Mouse (Mus musculus) embryonic facial prominence, embryonic 12.5 days (tissue): Measurements from ENCODE around the gene Syf2. TPM values are rescaled to one million over a fixed set of nuclear protein-coding genes. Genes with fewer than 3 reads are reported as not detected.

Experiments
- ATAC-seq: fragments of 200-750 bp; cut with Nextera tagmentation; 2 replicates; pipeline ENCODE4 v1.8.0; 2017; ENCODE audit not compliant: insufficient number of reproducible peaks, insufficient read depth, low FRiP score, low TSS enrichment
- H3K27ac ChIP-seq: fragments of 300-500 bp; sonication (generic); 2 replicates; pipeline ENCODE4 v1.5.1; 2016; ENCODE audit warnings: mild to moderate bottlenecking
- H3K27me3 ChIP-seq: fragments of 300-500 bp; sonication (generic); 2 replicates; pipeline ENCODE4 v1.6.1; 2016; ENCODE audit warnings: mild to moderate bottlenecking, moderate library complexity
- H3K36me3 ChIP-seq: fragments of 300-500 bp; sonication (generic); 2 replicates; pipeline ENCODE4 v1.6.1; 2016; ENCODE audit warnings: mild to moderate bottlenecking
- H3K4me1 ChIP-seq: fragments of 300-500 bp; sonication (generic); 2 replicates; pipeline ENCODE4 v1.6.1; 2016
- H3K4me2 ChIP-seq: fragments of 300-500 bp; sonication (generic); replicated peaks from 2 replicates; pipeline ENCODE4 v1.6.1; 2016; ENCODE audit warnings: mild to moderate bottlenecking, moderate library complexity
- H3K4me3 ChIP-seq: fragments of 300-500 bp; sonication (generic); 2 replicates; pipeline ENCODE4 v1.5.1; 2016; ENCODE audit warnings: mild to moderate bottlenecking
- H3K9ac ChIP-seq: fragments of 300-500 bp; sonication (generic); 2 replicates; pipeline ENCODE4 v1.6.1; 2016; ENCODE audit warnings: mild to moderate bottlenecking, moderate library complexity
- H3K9me3 ChIP-seq: fragments of 300-500 bp; sonication (generic); 2 replicates; pipeline ENCODE4 v1.6.1; 2016; ENCODE audit warnings: mild to moderate bottlenecking, moderate library complexity
- WGBS: fragments of 180-500 bp; shearing (Covaris S2); methylation state at CpG from one replicate; pipeline ENCODE4 v1.1.7; 2016; 5-methylcytosine and 5-hydroxymethylcytosine counted together
- polyA plus RNA-seq: library from polyadenylated mRNA; unstranded; fragments of >200 nt; fragmentation: Nextera tagmentation; extraction: Ambion mirVana; gene quantifications from 2 replicates; pipeline ENCODE4 v1.2.1, GENCODE M21; 2016

Syf2 gene
- polyA plus RNA-seq, 1 experiment from 2014 or later, result 77.2 TPM

DNA sequence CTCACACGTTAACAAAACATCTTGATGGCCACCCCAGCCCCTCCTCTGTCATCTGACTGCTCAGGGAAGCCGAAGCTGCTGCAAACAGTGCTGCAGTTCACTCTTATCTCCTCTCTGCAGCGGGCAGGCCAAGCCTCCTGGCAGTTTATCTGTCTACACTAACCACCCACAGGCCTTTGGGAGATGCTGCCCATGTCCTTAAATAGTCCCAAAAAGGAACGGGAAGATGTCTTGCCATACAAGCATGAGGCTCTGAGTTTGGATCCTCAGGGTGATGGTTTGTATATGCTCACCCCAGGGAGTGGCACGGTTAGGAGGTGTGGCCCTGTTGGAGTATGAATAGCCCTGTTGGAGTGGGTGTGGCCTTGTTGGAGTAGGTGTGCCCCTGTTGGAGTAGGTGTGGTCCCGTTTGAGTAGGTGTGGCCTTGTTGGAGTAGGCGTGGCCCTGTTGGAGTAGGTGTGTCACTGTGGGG is 51.3 kb downstream of the Syf2 start:
- Histone ChIP-seq H3K4me1 (peaks cover 3% of the 10 kb centered on the region; the same call in 1 of the 2 replicates), H3K27ac (no peak overlapping the region)
- ATAC-seq, result no peak

DNA sequence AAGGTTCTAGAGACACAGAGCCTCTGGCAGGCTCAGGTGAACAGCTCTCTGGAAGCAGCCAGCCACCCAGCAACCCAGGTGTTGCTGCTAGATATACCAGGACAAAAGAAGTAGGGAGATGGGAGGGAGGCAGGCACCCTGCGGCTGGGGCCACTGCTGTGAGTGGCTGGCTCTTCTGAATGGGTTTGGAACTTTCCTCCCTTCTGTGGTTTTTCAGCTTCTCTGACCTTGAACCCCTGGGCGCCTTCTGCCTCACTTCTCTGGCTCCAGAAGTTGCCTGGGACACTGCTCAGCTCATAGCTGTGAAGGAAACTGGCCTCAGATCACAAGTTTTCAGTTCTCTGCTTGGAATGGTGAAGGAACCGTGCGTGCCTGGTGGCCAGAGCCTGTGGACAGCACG is 52.4 kb downstream of the Syf2 start:
- no peak overlapping the region for H3K27ac ChIP-seq
- 64% methylated on average over 5 of the region's 5 CpGs for WGBS
- no peak overlapping the region for H3K4me3 ChIP-seq

More for the DNA sequence above, 51.3 kb downstream of the Syf2 start:
- 57% methylated on average over 7 of the region's 7 CpGs for WGBS
- H3K36me3 ChIP-seq, result no peaks in the 10 kb centered on the region
- no peaks in the 10 kb centered on the region for H3K9me3 ChIP-seq
- H3K27me3 ChIP-seq, result no peaks in the 10 kb centered on the region
- H3K4me2 ChIP-seq, result no peak overlapping the region
- H3K9ac ChIP-seq, result no peak overlapping the region
- no peak overlapping the region for H3K4me3 ChIP-seq

DNA sequence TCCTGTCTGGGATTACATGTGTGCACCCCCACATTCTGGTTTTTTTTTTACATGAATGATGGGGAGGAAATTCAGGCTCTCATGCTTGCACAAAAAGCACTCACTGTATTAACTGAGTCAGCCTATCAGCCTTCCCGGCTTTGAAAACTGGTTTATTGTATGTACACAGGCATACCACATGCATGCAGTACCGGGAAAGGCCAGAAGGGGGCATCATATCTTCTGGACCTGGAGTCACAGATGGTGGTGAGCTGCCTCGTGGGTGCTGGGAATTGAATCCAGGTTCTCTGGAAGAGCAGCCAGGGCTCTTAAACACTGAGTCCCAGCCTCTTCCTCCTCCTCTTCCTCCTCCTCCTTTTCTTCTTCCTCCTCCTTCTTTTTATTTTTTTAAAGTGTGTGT is 53.9 kb downstream of the Syf2 start:
- no peak for ATAC-seq
- no peak overlapping the region for H3K27ac ChIP-seq
- WGBS, result 69% methylated on average over 3 of the region's 3 CpGs

More for the DNA sequence above, 52.4 kb downstream of the Syf2 start:
- no peak overlapping the region for H3K4me2 ChIP-seq
- no peak for ATAC-seq
- peaks cover 3% of the 10 kb centered on the region; the same call in 1 of the 2 replicates for H3K4me1 ChIP-seq
- no peak overlapping the region for H3K9ac ChIP-seq
- H3K27me3 ChIP-seq, result no peaks in the 10 kb centered on the region
- no peaks in the 10 kb centered on the region for H3K9me3 ChIP-seq
- H3K36me3 ChIP-seq, result no peaks in the 10 kb centered on the region

DNA sequence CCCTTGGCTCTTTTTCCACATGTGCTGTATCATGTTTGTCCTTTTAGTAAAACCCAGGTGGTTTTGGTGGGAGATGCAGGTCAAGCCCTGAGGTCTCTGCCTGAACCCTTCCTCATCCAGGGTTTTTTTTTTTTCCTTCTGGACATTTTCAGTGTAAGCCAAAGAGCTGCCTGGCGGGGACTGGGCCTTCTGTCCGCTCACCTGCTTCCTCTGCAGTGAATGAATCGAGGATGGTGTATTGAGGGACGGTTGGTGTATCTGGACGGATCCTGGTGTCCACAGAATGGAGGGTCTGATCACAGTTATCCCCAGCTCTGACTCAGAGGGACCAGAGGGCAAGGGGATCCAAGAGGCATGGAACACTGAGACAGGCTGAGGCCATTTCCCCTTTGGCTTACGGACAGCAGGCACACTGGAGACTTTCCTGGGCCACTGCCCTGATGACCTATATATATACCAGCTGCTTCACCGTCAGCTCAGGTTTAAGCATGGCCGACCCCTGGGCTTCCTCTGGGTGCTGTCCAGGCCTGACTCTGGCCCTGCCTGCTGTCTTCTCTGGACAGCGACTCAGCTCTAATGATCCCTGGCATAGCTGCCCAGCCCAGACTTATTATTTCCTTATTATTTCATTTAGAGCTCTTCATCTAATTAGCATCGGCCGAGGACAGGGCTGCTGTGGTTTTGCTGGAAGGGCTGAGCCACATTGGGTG is 55.1 kb downstream of the Syf2 start:
- Histone ChIP-seq H3K9me3 (no peaks in the 10 kb centered on the region), H3K27ac (no peak overlapping the region), H3K27me3 (no peaks in the 10 kb centered on the region), H3K9ac (no peak overlapping the region), H3K4me1 (peaks cover 3% of the 10 kb centered on the region; the same call in 1 of the 2 replicates), H3K4me2 (no peak overlapping the region), H3K36me3 (no peaks in the 10 kb centered on the region), H3K4me3 (no peak overlapping the region)
- no peak for ATAC-seq
- WGBS, result 67% methylated on average over 11 of the region's 11 CpGs

More for the DNA sequence above, 53.9 kb downstream of the Syf2 start:
- H3K36me3 ChIP-seq, result no peaks in the 10 kb centered on the region
- H3K27me3 ChIP-seq, result no peaks in the 10 kb centered on the region
- H3K9me3 ChIP-seq, result no peaks in the 10 kb centered on the region
- H3K4me2 ChIP-seq, result no peak overlapping the region
- no peak overlapping the region for H3K4me3 ChIP-seq
- peaks cover 3% of the 10 kb centered on the region; the same call in 1 of the 2 replicates for H3K4me1 ChIP-seq
- H3K9ac ChIP-seq, result no peak overlapping the region

DNA sequence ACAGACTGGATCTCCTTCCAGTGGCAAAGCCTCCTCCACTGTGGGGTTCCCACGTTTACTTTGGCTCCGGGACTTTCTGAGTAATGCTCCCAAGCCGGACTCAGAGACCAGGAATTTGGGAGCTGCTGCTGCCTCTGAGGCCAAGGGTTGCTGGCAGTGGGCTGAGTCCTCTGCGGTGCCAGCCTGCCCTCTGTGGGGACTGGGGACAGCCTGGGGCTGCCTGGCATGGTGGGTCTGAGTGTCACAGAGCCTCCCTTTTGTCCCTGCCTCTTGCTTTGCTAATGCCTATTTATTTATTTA is 55.6 kb downstream of the Syf2 start:
- Histone ChIP-seq H3K4me3 (no peak overlapping the region), H3K4me1 (peaks cover 3% of the 10 kb centered on the region; the same call in 1 of the 2 replicates), H3K9me3 (no peaks in the 10 kb centered on the region), H3K27ac (no peak overlapping the region), H3K4me2 (no peak overlapping the region), H3K27me3 (no peaks in the 10 kb centered on the region), H3K36me3 (no peaks in the 10 kb centered on the region), H3K9ac (no peak overlapping the region)
- ATAC-seq, result no peak
- 62% methylated on average over 4 of the region's 4 CpGs for WGBS

DNA sequence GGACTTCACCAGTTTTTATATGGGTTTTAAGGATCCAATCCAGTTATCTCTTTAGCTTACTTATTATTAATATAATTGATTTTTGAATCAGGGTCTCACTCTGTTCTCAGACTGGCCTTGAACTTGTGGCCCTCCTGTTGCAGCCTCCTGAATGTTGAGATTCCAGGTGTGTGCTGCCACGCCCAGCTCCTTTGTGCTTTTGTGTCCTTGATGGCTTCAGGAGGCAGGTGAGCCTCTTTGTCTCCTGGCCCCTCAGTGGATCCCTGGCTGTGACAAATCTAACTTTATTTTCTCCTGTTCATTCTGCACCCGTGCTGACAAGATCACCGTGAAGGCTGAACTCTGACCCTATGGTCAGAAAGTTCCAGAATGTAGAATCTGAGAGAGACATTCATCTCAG is 56.3 kb downstream of the Syf2 start:
- Histone ChIP-seq H3K27me3 (no peaks in the 10 kb centered on the region), H3K9me3 (no peaks in the 10 kb centered on the region), H3K4me2 (no peak overlapping the region), H3K9ac (no peak overlapping the region), H3K4me3 (no peak overlapping the region), H3K27ac (no peak overlapping the region), H3K4me1 (peaks cover 2% of the 10 kb centered on the region; the same call in 1 of the 2 replicates), H3K36me3 (no peaks in the 10 kb centered on the region)
- ATAC-seq, result no peak
- WGBS, result 75% methylated on average over 3 of the region's 3 CpGs

Other genes with a start within 250 kb of the Syf2 start
- gene Man1c1, start 226.6 kb upstream of the Syf2 start, polyA plus RNA-seq, result 3.9 and 4.5 TPM in 2 replicates
- 21.8 and 23.2 TPM in 2 replicates for gene Ldlrap1, start 162.9 kb upstream of the Syf2 start, polyA plus RNA-seq
- 57.4 and 63.5 TPM in 2 replicates for gene Maco1, start 77.6 kb upstream of the Syf2 start, polyA plus RNA-seq
- gene Rhd, start 66.4 kb upstream of the Syf2 start, polyA plus RNA-seq, result 6.8 and 8.5 TPM in 2 replicates
- gene Tmem50a, start 15.9 kb upstream of the Syf2 start, polyA plus RNA-seq, result 160 and 161 TPM in 2 replicates
- 496 and 536 TPM in 2 replicates for gene Rsrp1, start 7.3 kb upstream of the Syf2 start, polyA plus RNA-seq
- 1.3 TPM in 2 replicates for gene Runx3, start 189.8 kb downstream of the Syf2 start, polyA plus RNA-seq